Mouse (Mus musculus) intestine, postnatal 0 days (tissue): ENCODE data around the gene Tll2. TPM values are rescaled to one million over a fixed set of nuclear protein-coding genes. Genes with fewer than 3 reads are reported as not detected.

ENCODE experiments used
- ATAC-seq: fragments of 200-750 bp; cut with Nextera tagmentation; 2 replicates; pipeline ENCODE4 v1.8.0; 2017; ENCODE audit warnings: mild to moderate bottlenecking, moderate TSS enrichment, moderate library complexity
- H3K27ac ChIP-seq: fragments of 300-500 bp; sonication (generic); 2 replicates; pipeline ENCODE4 v1.5.1; 2014; ENCODE audit warnings: mild to moderate bottlenecking, low read depth, low read length, moderate library complexity
- H3K27me3 ChIP-seq: fragments of 300-500 bp; sonication (generic); replicated peaks from 2 replicates; pipeline ENCODE4 v1.6.1; 2014; ENCODE audit warnings: low read length, mixed read lengths; ENCODE audit not compliant: control insufficient read depth, insufficient read depth
- H3K36me3 ChIP-seq: fragments of 300-500 bp; sonication (generic); 2 replicates; pipeline ENCODE4 v1.6.1; 2014; ENCODE audit warnings: mild to moderate bottlenecking, moderate library complexity; ENCODE audit not compliant: control insufficient read depth, insufficient read depth
- H3K4me1 ChIP-seq: fragments of 300-500 bp; sonication (generic); replicated peaks from 2 replicates; pipeline ENCODE4 v1.6.1; 2014; ENCODE audit warnings: antibody characterized with exemption, low read length, mixed read lengths; ENCODE audit not compliant: control insufficient read depth, insufficient read depth
- H3K4me2 ChIP-seq: fragments of 300-500 bp; sonication (generic); replicated peaks from 2 replicates; pipeline ENCODE4 v1.6.1; 2014; ENCODE audit warnings: low read depth, mild to moderate bottlenecking, moderate library complexity
- H3K4me3 ChIP-seq: fragments of 300-500 bp; sonication (generic); 2 replicates; pipeline ENCODE4 v1.5.1; 2014; ENCODE audit warnings: low read depth, low read length
- H3K9ac ChIP-seq: fragments of 300-500 bp; sonication (generic); 2 replicates; pipeline ENCODE4 v1.6.1; 2014; ENCODE audit warnings: mild to moderate bottlenecking, low read depth, low read length
- H3K9me3 ChIP-seq: fragments of 300-500 bp; sonication (generic); 2 replicates; pipeline ENCODE4 v1.6.1; 2016; ENCODE audit warnings: mixed run types; ENCODE audit not compliant: control insufficient read depth
- CTCF ChIP-seq: sonication (generic); IDR thresholded peaks from 2 replicates; pipeline ENCODE4 v1.5.1; 2016; ENCODE audit warnings: low read depth, mild to moderate bottlenecking, control low read depth, antibody characterized with exemption, moderate library complexity
- WGBS: fragments of 180-500 bp; shearing (Covaris S2); extraction: QIAGEN DNeasy Blood & Tissue Kit; methylation state at CpG from one replicate; pipeline ENCODE4 v1.1.7; 2014; 5-methylcytosine and 5-hydroxymethylcytosine counted together
- polyA plus RNA-seq: library from polyadenylated mRNA; unstranded; fragments of >200 nt; fragmentation: Nextera tagmentation; extraction: Ambion mirVana; gene quantifications from 2 replicates; pipeline ENCODE4 v1.2.1, GENCODE M21; 2015

Tll2 gene
- polyA plus RNA-seq, 1 experiment from 2014 or later = 0.10 TPM

GRCm38 (mm10) chr19:41071500-41071899 lies 135.1 kb downstream of the Tll2 start:
- H3K27me3 ChIP-seq = no peaks in the 10 kb centered on the region; the same call in 1 of the 2 replicates
- no peak for ATAC-seq
- 8% methylated on average over 8 of the region's 8 CpGs for WGBS
- TF ChIP-seq CTCF = peak; percentile 99
- H3K4me2 ChIP-seq = no peak overlapping the region
- H3K4me1 ChIP-seq = no peaks in the 10 kb centered on the region
- no peak overlapping the region for H3K9ac ChIP-seq
- no peak overlapping the region for H3K4me3 ChIP-seq
- no peak overlapping the region for H3K27ac ChIP-seq
- no peaks in the 10 kb centered on the region for H3K36me3 ChIP-seq
- no peaks in the 10 kb centered on the region for H3K9me3 ChIP-seq

GRCm38 (mm10) chr19:41054702-41055101 lies 151.9 kb downstream of the Tll2 start:
- H3K27ac ChIP-seq = no peak overlapping the region
- H3K4me2 ChIP-seq = no peak overlapping the region
- ATAC-seq = no peak
- 66% methylated on average over 4 of the region's 4 CpGs for WGBS
- no peak overlapping the region for H3K9ac ChIP-seq
- TF ChIP-seq CTCF = no peak
- no peaks in the 10 kb centered on the region for H3K9me3 ChIP-seq
- no peaks in the 10 kb centered on the region for H3K36me3 ChIP-seq
- no peak overlapping the region for H3K4me3 ChIP-seq
- H3K4me1 ChIP-seq = no peaks in the 10 kb centered on the region
- no peaks in the 10 kb centered on the region for H3K27me3 ChIP-seq

- Histone ChIP-seq H3K9me3 (no peaks in the 10 kb centered on the region), H3K4me3 (no peak overlapping the region), H3K9ac (no peak overlapping the region), H3K36me3 (no peaks in the 10 kb centered on the region), H3K27ac (no peak overlapping the region), H3K27me3 (no peaks in the 10 kb centered on the region), H3K4me1 (no peaks in the 10 kb centered on the region), H3K4me2 (no peak overlapping the region)
- no peak for ATAC-seq
- TF ChIP-seq CTCF = peak; percentile 72
- WGBS = 40% methylated on average over 10 of the region's 10 CpGs
These were observed 153.1 kb downstream of the Tll2 start for GRCm38 (mm10) chr19:41053530-41053929.

GRCm38 (mm10) chr19:41052247-41052646 lies 154.4 kb downstream of the Tll2 start:
- no peak for ATAC-seq
- 24% methylated on average over 5 of the region's 5 CpGs for WGBS
- Histone ChIP-seq H3K4me1 (no peaks in the 10 kb centered on the region), H3K27me3 (no peaks in the 10 kb centered on the region), H3K4me3 (no peak overlapping the region), H3K4me2 (no peak overlapping the region), H3K36me3 (no peaks in the 10 kb centered on the region), H3K27ac (no peak overlapping the region), H3K9me3 (no peaks in the 10 kb centered on the region), H3K9ac (no peak overlapping the region)
- TF ChIP-seq CTCF = no peak

GRCm38 (mm10) chr19:41051714-41052113 lies 154.9 kb downstream of the Tll2 start:
- H3K4me2 ChIP-seq = no peak overlapping the region
- H3K27ac ChIP-seq = no peak overlapping the region
- 79% methylated on average over 1 of the region's 1 CpGs for WGBS
- H3K4me3 ChIP-seq = no peak overlapping the region
- no peaks in the 10 kb centered on the region for H3K36me3 ChIP-seq
- no peaks in the 10 kb centered on the region for H3K27me3 ChIP-seq
- no peaks in the 10 kb centered on the region for H3K4me1 ChIP-seq
- ATAC-seq = no peak
- no peaks in the 10 kb centered on the region for H3K9me3 ChIP-seq
- no peak overlapping the region for H3K9ac ChIP-seq
- no peak for TF ChIP-seq CTCF

- ATAC-seq = no peak
- TF ChIP-seq CTCF = no peak
- H3K27ac ChIP-seq = no peak overlapping the region
- H3K4me3 ChIP-seq = no peak overlapping the region
- WGBS = 46% methylated on average over 3 of the region's 3 CpGs
- H3K27me3 ChIP-seq = no peaks in the 10 kb centered on the region
- H3K9ac ChIP-seq = no peak overlapping the region
- H3K36me3 ChIP-seq = no peaks in the 10 kb centered on the region
- H3K4me1 ChIP-seq = no peaks in the 10 kb centered on the region
- H3K4me2 ChIP-seq = no peak overlapping the region
- H3K9me3 ChIP-seq = no peaks in the 10 kb centered on the region
These were observed 158.5 kb downstream of the Tll2 start for GRCm38 (mm10) chr19:41048187-41048559.
